18 mouse cellular contexts compared by ENCODE assay signal in the genomic region with DNA sequence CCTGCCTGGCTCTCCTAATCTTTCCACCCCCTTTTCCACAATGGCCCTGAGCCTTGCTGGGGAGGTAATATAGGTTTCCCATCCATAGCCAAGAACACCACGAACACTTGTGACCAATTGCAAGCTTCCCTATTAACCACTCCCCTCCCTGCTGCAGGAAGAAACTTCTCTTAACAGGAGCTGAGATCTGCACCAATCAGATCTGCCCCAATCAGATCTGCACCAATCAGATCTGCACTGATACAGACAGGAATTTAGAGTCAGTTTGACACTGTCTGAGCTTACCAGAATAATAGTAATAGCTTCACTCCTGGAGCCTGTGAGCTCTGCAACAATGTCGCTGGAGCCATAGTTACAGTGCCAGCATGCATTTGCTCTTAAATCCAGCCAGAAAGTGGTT. TPM values are rescaled to one million over a fixed set of nuclear protein-coding genes. Genes with fewer than 3 reads are reported as not detected.
DNase-seq lines count a peak whose midpoint lies in the region; ATAC-seq and TF ChIP-seq lines count a peak whose summit lies in the region.
"Had no signal": no experiment of that assay in that cellular context is flagged by ENCODE, and none has a peak within 500 bp of the region (broad histone marks: within the 10 kb centered on the region; RNA-seq: fewer than 3 reads in every experiment).

No protein-coding gene starts in this region.

- H3K4me1 ChIP-seq in forebrain, embryonic 10.5 days = peaks cover 46% of the 10 kb centered on the region
- peaks cover 21% of the 10 kb centered on the region for H3K4me1 ChIP-seq in forebrain, embryonic 16.5 days (replicated peaks; ENCODE audit: control insufficient read depth, insufficient read depth, low read length)
- H3K4me1 ChIP-seq in midbrain, postnatal 0 days (ENCODE audit: insufficient read depth, low read length) = peaks cover 15% of the 10 kb centered on the region
- peaks cover 19% of the 10 kb centered on the region for H3K4me1 ChIP-seq in midbrain, embryonic 14.5 days (ENCODE audit: control insufficient read depth, insufficient read depth, low read length)
- peaks cover 28% of the 10 kb centered on the region for H3K4me1 ChIP-seq in forebrain, embryonic 13.5 days
- H3K4me1 ChIP-seq in intestine, embryonic 15.5 days (replicated peaks) = peaks cover 11% of the 10 kb centered on the region; the same call in 1 of the 2 replicates

- 20% methylated on average over 2 of the region's 2 CpGs for WGBS in forebrain, embryonic 10.5 days
- 18% methylated on average over 2 of the region's 2 CpGs for WGBS in forebrain, embryonic 16.5 days
- WGBS in midbrain, postnatal 0 days = 23% methylated on average over 2 of the region's 2 CpGs
- WGBS in midbrain, embryonic 14.5 days = 28% methylated on average over 2 of the region's 2 CpGs
- WGBS in forebrain, embryonic 13.5 days = 13% methylated on average over 2 of the region's 2 CpGs
- 34% methylated on average over 2 of the region's 2 CpGs for WGBS in intestine, embryonic 15.5 days

- H3K9ac ChIP-seq in forebrain, embryonic 16.5 days (replicated peaks; ENCODE audit: low read depth, low read length) = no peak overlapping the region
- no peak overlapping the region for H3K9ac ChIP-seq in midbrain, postnatal 0 days (replicated peaks; ENCODE audit: low read length, poor library complexity, severe bottlenecking)
- H3K9ac ChIP-seq in midbrain, embryonic 14.5 days (replicated peaks; ENCODE audit: low read length) = no peak overlapping the region
- no peak overlapping the region for H3K9ac ChIP-seq in forebrain, embryonic 13.5 days
- no peak overlapping the region for H3K9ac ChIP-seq in intestine, embryonic 15.5 days
- H3K9ac ChIP-seq: limb, embryonic 15.5 days; midbrain, embryonic 12.5 days had no signal

- peaks cover 51% of the 10 kb centered on the region for H3K27me3 ChIP-seq in forebrain, embryonic 10.5 days (ENCODE audit: poor library complexity, severe bottlenecking)
- H3K27me3 ChIP-seq in forebrain, embryonic 16.5 days (replicated peaks; ENCODE audit: control insufficient read depth, insufficient read depth, low read length) = peaks cover 2% of the 10 kb centered on the region; the same call in 1 of the 2 replicates
- H3K27me3 ChIP-seq in midbrain, postnatal 0 days (ENCODE audit: insufficient read depth, low read length) = peaks cover 9% of the 10 kb centered on the region
- H3K27me3 ChIP-seq in midbrain, embryonic 14.5 days (ENCODE audit: control insufficient read depth, insufficient read depth, low read length) = peaks cover 13% of the 10 kb centered on the region; the same call in 1 of the 2 replicates
- peaks cover 12% of the 10 kb centered on the region for H3K27me3 ChIP-seq in forebrain, embryonic 13.5 days
- H3K27me3 ChIP-seq in intestine, embryonic 15.5 days (replicated peaks) = peaks cover 12% of the 10 kb centered on the region
- H3K27me3 ChIP-seq: CH12.LX had no signal

- ATAC-seq in forebrain, embryonic 16.5 days = no peak
- ATAC-seq in midbrain, postnatal 0 days (ENCODE audit: low FRiP score) = no peak
- ATAC-seq in midbrain, embryonic 14.5 days (ENCODE audit: low FRiP score, low TSS enrichment) = no peak
- ATAC-seq in forebrain, embryonic 13.5 days = no peak
- ATAC-seq in intestine, embryonic 15.5 days = no peak
- no peak for ATAC-seq in monocyte, adult 5-6 weeks (replicated peaks; ENCODE audit: insufficient number of reproducible peaks, low FRiP score, low TSS enrichment, poor library complexity, severe bottlenecking)
- ATAC-seq: activated CD4-positive, CD25-positive, alpha-beta regulatory T cell, adult 4 months had no signal

- H3K36me3 ChIP-seq in forebrain, embryonic 10.5 days (replicated peaks) = peaks cover 6% of the 10 kb centered on the region
- H3K36me3 ChIP-seq in forebrain, embryonic 16.5 days (ENCODE audit: control insufficient read depth, insufficient read depth) = no peaks in the 10 kb centered on the region
- no peaks in the 10 kb centered on the region for H3K36me3 ChIP-seq in midbrain, postnatal 0 days (ENCODE audit: insufficient read depth, low read length)
- H3K36me3 ChIP-seq in midbrain, embryonic 14.5 days (ENCODE audit: control insufficient read depth, insufficient read depth, low read length) = no peaks in the 10 kb centered on the region
- H3K36me3 ChIP-seq in forebrain, embryonic 13.5 days (ENCODE audit: poor library complexity, severe bottlenecking) = no peaks in the 10 kb centered on the region
- H3K36me3 ChIP-seq in intestine, embryonic 15.5 days = no peaks in the 10 kb centered on the region
- H3K36me3 ChIP-seq: limb, embryonic 15.5 days; midbrain, embryonic 12.5 days had no signal

- no peak for DNase-seq in forebrain, embryonic 10.5 days (ENCODE audit: extremely low spot score, low spot score)
- peak; percentile 19 for DNase-seq in midbrain, postnatal 0 days (ENCODE audit: low spot score)
- DNase-seq in midbrain, embryonic 14.5 days = no peak
- DNase-seq: adrenal gland, postnatal 14 days; cerebellum, adult 9-10 months; gastrocnemius, postnatal 14 days; kidney, adult 11 months; kidney, postnatal 14 days; lung, postnatal 36 days; thymus, postnatal 25 days had no signal

- no peak overlapping the region; the same call in 1 of the 2 replicates for H3K4me2 ChIP-seq in forebrain, embryonic 16.5 days (ENCODE audit: low read length)
- no peak overlapping the region for H3K4me2 ChIP-seq in midbrain, postnatal 0 days (ENCODE audit: low read depth, low read length, poor library complexity, severe bottlenecking)
- no peak overlapping the region for H3K4me2 ChIP-seq in midbrain, embryonic 14.5 days (ENCODE audit: low read length)
- H3K4me2 ChIP-seq in forebrain, embryonic 13.5 days = peak overlapping the region; percentile 8; the same call in 1 of the 2 replicates
- H3K4me2 ChIP-seq in intestine, embryonic 15.5 days (replicated peaks) = no peak overlapping the region
- H3K4me2 ChIP-seq: limb, embryonic 15.5 days; midbrain, embryonic 12.5 days had no signal

- no peaks in the 10 kb centered on the region for H3K9me3 ChIP-seq in forebrain, embryonic 10.5 days
- H3K9me3 ChIP-seq in forebrain, embryonic 16.5 days (ENCODE audit: control insufficient read depth, low read length) = no peaks in the 10 kb centered on the region
- H3K9me3 ChIP-seq in midbrain, postnatal 0 days (ENCODE audit: low read length) = no peaks in the 10 kb centered on the region
- no peaks in the 10 kb centered on the region for H3K9me3 ChIP-seq in midbrain, embryonic 14.5 days (ENCODE audit: control insufficient read depth, low read length)
- H3K9me3 ChIP-seq in forebrain, embryonic 13.5 days (replicated peaks) = no peaks in the 10 kb centered on the region
- H3K9me3 ChIP-seq in intestine, embryonic 15.5 days = no peaks in the 10 kb centered on the region
- H3K9me3 ChIP-seq: limb, embryonic 15.5 days; midbrain, embryonic 12.5 days had no signal

- TF ChIP-seq CTCF in midbrain, postnatal 0 days (IDR thresholded peaks at IDR 0.05) = no peak

- H3K4me3 ChIP-seq in forebrain, embryonic 10.5 days = 0 out of 2 replicates have a peak overlapping the region, but pooled peaks have one; percentile 1
- no peak overlapping the region for H3K4me3 ChIP-seq in forebrain, embryonic 16.5 days (replicated peaks; ENCODE audit: low read length)
- H3K4me3 ChIP-seq in midbrain, postnatal 0 days (ENCODE audit: low read depth, low read length) = no peak overlapping the region
- no peak overlapping the region for H3K4me3 ChIP-seq in midbrain, embryonic 14.5 days (replicated peaks; ENCODE audit: low read depth, low read length)
- H3K4me3 ChIP-seq in forebrain, embryonic 13.5 days = 0 out of 2 replicates have a peak overlapping the region, but pooled peaks have one; percentile 4
- no peak overlapping the region for H3K4me3 ChIP-seq in intestine, embryonic 15.5 days (replicated peaks)
- H3K4me3 ChIP-seq: limb, embryonic 15.5 days; midbrain, embryonic 12.5 days had no signal

- H3K27ac ChIP-seq in forebrain, embryonic 10.5 days = no peak overlapping the region
- H3K27ac ChIP-seq in forebrain, embryonic 16.5 days (ENCODE audit: low read length) = no peak overlapping the region
- H3K27ac ChIP-seq in midbrain, postnatal 0 days (ENCODE audit: low read depth, low read length) = no peak overlapping the region
- no peak overlapping the region for H3K27ac ChIP-seq in midbrain, embryonic 14.5 days (replicated peaks; ENCODE audit: low read depth, low read length)
- no peak overlapping the region for H3K27ac ChIP-seq in forebrain, embryonic 13.5 days
- H3K27ac ChIP-seq in intestine, embryonic 15.5 days = no peak overlapping the region
- H3K27ac ChIP-seq: limb, embryonic 15.5 days; midbrain, embryonic 12.5 days had no signal

RNA-seq across cellular contexts. Expression of gene Adamts20, which starts 58.9 kb away (rescaled TPM):
- polyA plus RNA-seq in forebrain, embryonic 10.5 days (2016; fragmentation: Nextera tagmentation; extraction: Ambion mirVana) = 5.0 and 5.4 TPM in 2 replicates
- 2.8 and 3.5 TPM in 2 replicates for polyA plus RNA-seq in forebrain, embryonic 16.5 days (2015; fragmentation: Nextera tagmentation; extraction: Ambion mirVana)
- total RNA-seq in midbrain, postnatal 0 days (2014; rRNA removed) = 5.8 and 6.7 TPM in 2 replicates
- 1.8 and 3.0 TPM in 2 replicates for polyA plus RNA-seq in midbrain, postnatal 0 days (2015; fragmentation: Nextera tagmentation; extraction: Ambion mirVana)
- polyA plus RNA-seq in midbrain, embryonic 14.5 days (2014; fragmentation: Nextera tagmentation; extraction: Ambion mirVana) = 2.6 and 3.5 TPM in 2 replicates
- polyA plus RNA-seq in forebrain, embryonic 13.5 days (2015; fragmentation: Nextera tagmentation; extraction: Ambion mirVana) = 3.4 and 4.9 TPM in 2 replicates
- 2.2 and 2.5 TPM in 2 replicates for polyA plus RNA-seq in intestine, embryonic 15.5 days (2015; fragmentation: Nextera tagmentation; extraction: Ambion mirVana)
- not detected in 3 replicates for total RNA-seq in monocyte, adult 5-6 weeks (2017)

Comparison
In these comparisons a context has a peak if more than half of its experiments do, and no peak if none do; other contexts are left out.
1. H3K4me3 ChIP-seq: peak in forebrain, embryonic 10.5 days (single experiment) and forebrain, embryonic 13.5 days (single experiment); none in forebrain, embryonic 16.5 days (single experiment), midbrain, postnatal 0 days (single experiment), midbrain, embryonic 14.5 days (single experiment) and intestine, embryonic 15.5 days (single experiment).